Mouse (Mus musculus) heart, embryonic 16.5 days (tissue): Measurements from ENCODE around the gene Baiap2l1. TPM values are rescaled to one million over a fixed set of nuclear protein-coding genes. Genes with fewer than 3 reads are reported as not detected.
A peak's percentile ranks its signal among the peaks of the same experiment; 100 is the strongest.

Experiments
- ATAC-seq: fragments of 200-750 bp; cut with Nextera tagmentation; replicated peaks from 2 replicates; pipeline ENCODE4 v1.8.0; 2017; ENCODE audit warnings: moderate number of reproducible peaks; ENCODE audit not compliant: insufficient read depth, low FRiP score; ENCODE audit errors: extremely low read depth
- H3K27ac ChIP-seq: fragments of 300-500 bp; sonication (generic); 2 replicates; pipeline ENCODE4 v1.5.1; 2014; ENCODE audit warnings: mild to moderate bottlenecking, low read length, control low read depth, moderate library complexity
- H3K27me3 ChIP-seq: fragments of 300-500 bp; sonication (generic); 2 replicates; pipeline ENCODE4 v1.6.1; 2014; ENCODE audit warnings: low read length, mixed read lengths; ENCODE audit not compliant: control insufficient read depth, insufficient read depth
- H3K36me3 ChIP-seq: fragments of 300-500 bp; sonication (generic); 2 replicates; pipeline ENCODE4 v1.6.1; 2014; ENCODE audit not compliant: control insufficient read depth, insufficient read depth
- H3K4me1 ChIP-seq: fragments of 300-500 bp; sonication (generic); 2 replicates; pipeline ENCODE4 v1.6.1; 2014; ENCODE audit warnings: low read length, mixed read lengths; ENCODE audit not compliant: control insufficient read depth, insufficient read depth
- H3K4me2 ChIP-seq: fragments of 300-500 bp; sonication (generic); 2 replicates; pipeline ENCODE4 v1.6.1; 2014; ENCODE audit warnings: low read depth, mild to moderate bottlenecking, control low read depth, low read length
- H3K4me3 ChIP-seq: fragments of 300-500 bp; sonication (generic); 2 replicates; pipeline ENCODE4 v1.5.1; 2014; ENCODE audit warnings: mild to moderate bottlenecking, control low read depth, low read length
- H3K9ac ChIP-seq: fragments of 300-500 bp; sonication (generic); 2 replicates; pipeline ENCODE4 v1.6.1; 2014; ENCODE audit warnings: low read length, control low read depth
- H3K9me3 ChIP-seq: fragments of 300-500 bp; sonication (generic); replicated peaks from 2 replicates; pipeline ENCODE4 v1.6.1; 2016; ENCODE audit warnings: low read length; ENCODE audit not compliant: control insufficient read depth
- WGBS: fragments of 180-500 bp; shearing (Covaris S2); extraction: QIAGEN DNeasy Blood & Tissue Kit; methylation state at CpG from one replicate; pipeline ENCODE4 v1.1.7; 2014; 5-methylcytosine and 5-hydroxymethylcytosine counted together
- polyA plus RNA-seq: library from polyadenylated mRNA; unstranded; fragments of >200 nt; fragmentation: Nextera tagmentation; extraction: Ambion mirVana; gene quantifications from 2 replicates; pipeline ENCODE4 v1.2.1, GENCODE M21; 2015

Gene Baiap2l1
- polyA plus RNA-seq, 1 experiment from 2014 or later = 12.0 TPM

DNA sequence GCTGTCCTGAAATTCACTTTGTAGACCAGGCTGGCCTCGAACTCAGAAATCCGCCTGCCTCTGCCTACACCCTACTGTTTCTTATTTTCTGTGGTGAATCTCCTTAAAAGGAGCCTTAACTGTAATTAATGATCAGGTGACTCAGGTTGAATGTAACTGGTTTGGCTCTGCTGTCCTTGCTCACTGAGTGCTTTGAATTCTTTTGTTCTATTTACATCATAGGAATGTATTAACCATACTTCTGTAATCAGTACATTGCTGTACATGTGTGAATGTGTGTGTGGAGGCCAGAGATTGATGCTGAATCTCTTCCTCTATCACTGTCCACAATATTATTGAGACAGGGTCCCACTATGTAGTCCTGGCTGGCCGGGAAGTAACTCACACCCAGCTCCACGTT lies 49.0 kb downstream of the Baiap2l1 start:
- Histone ChIP-seq H3K4me1 (peaks cover 15% of the 10 kb centered on the region), H3K27ac (peak overlapping the region; percentile 62), H3K4me2 (no peak overlapping the region)

DNA sequence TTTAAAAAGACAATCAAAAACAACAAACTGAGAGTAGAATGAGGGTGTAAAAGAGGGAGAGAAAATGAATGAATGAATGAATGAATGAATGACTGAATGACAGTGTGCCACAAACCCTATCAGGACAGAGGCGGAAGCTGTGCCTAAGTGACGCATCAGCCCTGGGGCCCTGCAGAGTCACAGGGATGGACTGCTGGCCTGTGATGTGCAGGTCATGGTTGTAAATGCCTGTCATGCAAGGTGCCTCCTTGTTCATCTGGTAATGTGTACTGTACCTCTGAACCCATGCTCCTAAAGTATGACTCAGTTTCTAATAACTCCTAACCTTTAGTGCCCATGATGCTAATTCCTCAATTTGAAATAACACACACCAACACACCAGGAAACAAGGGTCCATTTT lies 54.8 kb downstream of the Baiap2l1 start:
- H3K4me3 ChIP-seq = no peak overlapping the region
- no peak overlapping the region for H3K9ac ChIP-seq
- WGBS = 90% methylated on average over 2 of the region's 2 CpGs
- H3K27me3 ChIP-seq = no peaks in the 10 kb centered on the region
- no peak overlapping the region for H3K27ac ChIP-seq
- no peaks in the 10 kb centered on the region for H3K4me1 ChIP-seq
- no peak for ATAC-seq
- H3K36me3 ChIP-seq = no peaks in the 10 kb centered on the region
- H3K9me3 ChIP-seq = no peaks in the 10 kb centered on the region
- H3K4me2 ChIP-seq = no peak overlapping the region

More for the DNA sequence above, 49.0 kb downstream of the Baiap2l1 start:
- 67% methylated on average over 4 of the region's 4 CpGs for WGBS
- peak overlapping the region; percentile 8; the same call in 1 of the 2 replicates for H3K9ac ChIP-seq
- H3K9me3 ChIP-seq = no peaks in the 10 kb centered on the region
- H3K4me3 ChIP-seq = no peak overlapping the region
- ATAC-seq = peak; percentile 76
- H3K27me3 ChIP-seq = no peaks in the 10 kb centered on the region
- H3K36me3 ChIP-seq = no peaks in the 10 kb centered on the region

DNA sequence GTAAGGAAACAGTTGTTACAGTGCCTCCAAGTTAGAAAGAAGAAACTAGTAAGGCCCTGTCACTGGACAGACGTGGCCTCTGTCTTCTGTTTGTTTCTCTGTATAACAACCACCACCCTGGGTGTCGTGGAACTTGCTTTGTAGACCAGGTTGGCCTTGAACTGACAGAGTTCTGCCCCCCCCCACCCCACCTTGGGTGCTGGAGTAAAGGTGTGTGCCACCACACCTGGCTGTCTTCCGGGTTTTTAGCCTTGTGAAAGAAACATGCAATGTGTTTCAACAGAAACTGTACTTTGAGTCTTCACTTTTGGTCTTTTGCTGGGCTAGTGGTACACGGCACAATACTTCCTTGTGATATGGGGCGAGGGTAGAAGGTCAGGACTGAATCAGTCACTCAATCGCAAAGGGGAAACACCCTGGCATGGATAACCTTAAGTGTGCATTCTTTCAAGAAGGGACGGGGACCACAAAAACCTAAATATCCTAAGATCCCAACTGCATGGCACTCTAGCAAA lies 61.8 kb downstream of the Baiap2l1 start:
- H3K4me2 ChIP-seq = no peak overlapping the region
- no peaks in the 10 kb centered on the region for H3K36me3 ChIP-seq
- H3K9me3 ChIP-seq = no peaks in the 10 kb centered on the region
- H3K4me3 ChIP-seq = no peak overlapping the region
- no peaks in the 10 kb centered on the region for H3K4me1 ChIP-seq
- no peak for ATAC-seq
- WGBS = 78% methylated on average over 7 of the region's 7 CpGs
- no peak overlapping the region for H3K27ac ChIP-seq
- H3K27me3 ChIP-seq = no peaks in the 10 kb centered on the region
- H3K9ac ChIP-seq = no peak overlapping the region

DNA sequence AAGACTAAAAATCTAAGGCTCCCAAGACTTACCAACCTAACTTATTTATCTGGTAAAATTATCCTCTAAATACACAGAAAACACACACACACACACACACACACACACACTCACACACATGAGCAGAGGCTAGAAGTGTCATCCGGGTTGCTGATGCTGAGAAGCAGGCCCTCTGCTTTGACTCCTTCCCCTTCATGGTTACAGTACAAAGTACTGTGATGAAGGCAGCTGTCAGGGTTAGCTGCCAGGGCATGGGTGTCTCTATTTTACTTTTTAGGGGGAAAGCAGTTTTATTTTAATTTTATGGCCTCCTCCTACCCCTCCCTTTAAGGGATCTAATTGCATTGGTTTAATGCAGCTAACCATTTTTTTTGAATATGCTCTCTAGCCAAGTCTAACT lies 62.6 kb downstream of the Baiap2l1 start:
- no peak overlapping the region for H3K4me2 ChIP-seq
- no peaks in the 10 kb centered on the region for H3K9me3 ChIP-seq
- no peaks in the 10 kb centered on the region for H3K27me3 ChIP-seq
- H3K9ac ChIP-seq = no peak overlapping the region
- peaks cover 5% of the 10 kb centered on the region for H3K4me1 ChIP-seq
- WGBS = 73% methylated on average over 1 of the region's 1 CpGs
- H3K27ac ChIP-seq = no peak overlapping the region
- ATAC-seq = no peak
- H3K36me3 ChIP-seq = no peaks in the 10 kb centered on the region
- H3K4me3 ChIP-seq = no peak overlapping the region

DNA sequence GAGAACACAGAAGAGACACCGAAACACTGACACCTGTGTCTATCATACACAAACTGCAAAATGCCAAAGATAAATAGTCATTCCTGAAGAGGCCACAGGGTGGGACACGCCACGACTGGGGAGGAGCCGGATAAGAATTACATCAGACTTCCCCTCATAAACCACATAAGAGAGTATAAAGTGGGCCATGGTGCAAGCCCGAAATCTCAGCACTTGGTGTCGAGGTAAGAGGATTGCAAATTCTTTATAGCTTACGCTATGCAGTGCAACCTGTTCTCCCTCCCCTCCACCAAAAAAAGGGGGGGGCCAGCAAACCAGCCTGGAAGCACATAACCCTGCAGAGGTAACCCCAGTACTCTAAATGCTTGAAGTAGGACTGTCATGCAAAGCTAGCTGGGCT lies 63.0 kb downstream of the Baiap2l1 start:
- H3K9ac ChIP-seq = no peak overlapping the region
- H3K27ac ChIP-seq = no peak overlapping the region
- no peak; the same call in 1 of the 2 replicates for ATAC-seq
- H3K4me1 ChIP-seq = peaks cover 9% of the 10 kb centered on the region
- H3K36me3 ChIP-seq = no peaks in the 10 kb centered on the region
- H3K4me2 ChIP-seq = no peak overlapping the region
- no peaks in the 10 kb centered on the region for H3K9me3 ChIP-seq
- WGBS = 48% methylated on average over 7 of the region's 7 CpGs
- H3K27me3 ChIP-seq = no peaks in the 10 kb centered on the region
- H3K4me3 ChIP-seq = no peak overlapping the region

DNA sequence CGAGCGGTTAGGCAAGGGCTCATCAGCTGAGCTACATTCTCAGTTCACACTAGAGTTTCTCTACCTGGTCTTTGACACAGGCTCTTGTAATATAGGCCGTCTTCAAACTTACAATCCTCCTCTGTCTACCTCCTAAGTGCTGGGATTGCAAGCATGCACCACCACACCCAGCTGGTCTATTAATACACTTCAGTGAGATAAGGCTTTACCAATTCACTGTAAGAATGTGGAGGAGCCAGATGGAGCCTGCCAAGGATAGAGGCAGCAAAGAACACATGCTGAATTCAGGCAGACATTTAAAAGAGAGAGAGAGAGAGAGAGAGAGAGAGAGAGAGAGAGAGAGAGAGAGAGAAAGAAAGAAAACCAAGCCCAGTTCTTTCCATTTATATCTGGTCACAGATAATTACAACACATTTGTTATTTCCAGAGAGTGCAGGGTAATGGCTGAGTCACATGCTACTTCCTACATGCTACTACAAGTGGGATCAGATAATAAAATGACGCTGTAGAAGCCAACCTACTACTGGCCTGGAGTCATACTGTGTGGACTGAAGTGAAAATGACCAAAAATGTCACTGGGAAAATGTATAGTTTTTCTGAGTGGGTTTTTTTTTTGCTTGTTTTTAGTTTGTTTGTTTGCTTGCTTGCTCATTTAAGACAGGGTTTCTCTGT lies 68.0 kb downstream of the Baiap2l1 start:
- WGBS = 42% methylated on average over 4 of the region's 4 CpGs
- Histone ChIP-seq H3K4me2 (peak overlapping the region; percentile 31), H3K9ac (no peak overlapping the region), H3K4me1 (peaks cover 26% of the 10 kb centered on the region), H3K36me3 (no peaks in the 10 kb centered on the region), H3K27me3 (no peaks in the 10 kb centered on the region), H3K27ac (peak overlapping the region; percentile 87), H3K9me3 (no peaks in the 10 kb centered on the region), H3K4me3 (no peak overlapping the region)
- peak; percentile 92 for ATAC-seq

DNA sequence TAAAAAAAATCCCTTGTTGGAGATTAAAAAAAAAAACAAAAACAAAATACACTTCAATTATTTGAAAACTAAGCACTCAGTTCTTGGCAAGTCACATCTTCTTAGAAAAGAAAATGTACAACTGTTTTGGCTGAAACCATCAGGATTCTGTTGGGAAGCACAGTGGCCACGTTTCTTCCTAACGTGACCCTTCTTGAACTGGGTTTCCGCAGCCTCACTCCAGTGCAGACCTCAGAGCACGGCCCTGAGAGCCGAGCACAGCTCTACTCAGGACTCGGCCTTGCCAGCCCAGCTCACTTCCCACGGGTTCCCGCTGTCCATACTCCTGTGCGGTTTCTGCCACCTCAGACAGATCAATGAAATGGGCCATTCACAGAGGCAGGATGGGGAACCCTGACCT lies 69.5 kb downstream of the Baiap2l1 start:
- H3K4me3 ChIP-seq = no peak overlapping the region
- no peaks in the 10 kb centered on the region for H3K27me3 ChIP-seq
- no peaks in the 10 kb centered on the region for H3K36me3 ChIP-seq
- 81% methylated on average over 9 of the region's 9 CpGs for WGBS
- H3K4me1 ChIP-seq = peaks cover 31% of the 10 kb centered on the region
- H3K27ac ChIP-seq = peak overlapping the region; percentile 38
- no peak for ATAC-seq
- no peak overlapping the region for H3K9ac ChIP-seq
- no peaks in the 10 kb centered on the region for H3K9me3 ChIP-seq
- H3K4me2 ChIP-seq = no peak overlapping the region

DNA sequence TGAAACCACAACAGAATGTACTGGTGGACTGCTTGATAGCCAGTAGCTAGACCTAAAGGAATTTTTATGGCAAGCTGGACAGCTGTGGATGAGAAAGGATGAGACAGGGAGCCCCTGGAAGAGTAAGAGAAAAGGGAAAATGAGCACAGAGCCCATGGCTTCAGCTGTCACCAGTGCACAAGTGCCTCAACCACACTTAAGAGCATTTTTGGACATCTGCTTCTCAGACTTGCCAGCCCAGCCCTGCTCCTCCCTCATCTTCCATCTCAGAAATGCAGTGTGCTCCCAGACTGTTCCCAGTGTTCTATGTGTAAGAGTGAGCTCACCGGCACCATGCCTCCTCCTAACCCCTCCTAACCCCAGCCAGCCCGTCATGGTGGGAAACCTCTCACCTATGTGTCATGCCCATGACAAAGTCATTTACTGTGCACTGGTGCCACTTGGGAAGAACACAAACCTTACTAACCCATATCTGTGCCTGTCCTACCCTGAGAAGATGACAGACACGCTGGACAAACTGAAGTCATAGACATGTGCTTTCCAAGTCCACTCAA lies 70.6 kb downstream of the Baiap2l1 start:
- Histone ChIP-seq H3K27ac (no peak overlapping the region), H3K9me3 (no peaks in the 10 kb centered on the region), H3K4me2 (no peak overlapping the region), H3K4me1 (peaks cover 31% of the 10 kb centered on the region), H3K27me3 (no peaks in the 10 kb centered on the region), H3K4me3 (no peak overlapping the region), H3K9ac (no peak overlapping the region), H3K36me3 (no peaks in the 10 kb centered on the region)
- 73% methylated on average over 3 of the region's 3 CpGs for WGBS
- no peak for ATAC-seq

DNA sequence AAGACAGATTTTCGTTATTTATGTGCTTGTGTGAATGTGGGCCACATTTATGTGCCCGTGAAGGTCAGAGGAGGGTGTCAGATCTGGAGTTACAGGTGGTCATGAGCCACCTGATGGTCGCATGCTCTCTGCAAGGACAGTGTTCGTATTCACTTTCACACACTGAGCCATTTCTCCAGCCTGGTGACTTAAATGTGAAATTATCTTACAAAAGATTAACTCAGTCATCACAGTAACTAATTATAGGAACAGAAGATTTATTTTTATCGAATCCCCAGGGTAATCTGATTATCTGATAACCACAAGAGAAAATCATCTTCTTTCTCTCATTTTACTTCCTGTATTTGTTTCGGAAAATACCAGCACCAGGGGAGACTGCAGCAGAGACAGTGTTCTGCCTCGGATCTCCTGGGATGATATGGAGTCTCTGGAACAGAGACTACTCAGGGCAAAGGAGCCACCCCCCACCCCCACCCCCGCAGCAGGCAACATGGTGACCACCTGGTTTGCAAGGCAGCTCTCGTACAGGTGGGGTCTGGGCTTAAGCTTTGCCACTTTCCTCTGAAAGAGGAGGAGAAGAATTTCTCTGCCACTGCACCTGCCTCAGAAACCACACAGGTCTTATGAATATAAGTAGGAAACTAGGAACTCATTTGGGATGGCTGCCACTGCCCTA lies 71.2 kb downstream of the Baiap2l1 start:
- ATAC-seq = no peak
- WGBS = 73% methylated on average over 9 of the region's 9 CpGs
- H3K9ac ChIP-seq = no peak overlapping the region
- H3K27me3 ChIP-seq = no peaks in the 10 kb centered on the region
- H3K36me3 ChIP-seq = no peaks in the 10 kb centered on the region
- H3K27ac ChIP-seq = no peak overlapping the region
- H3K9me3 ChIP-seq = no peaks in the 10 kb centered on the region
- H3K4me1 ChIP-seq = peaks cover 31% of the 10 kb centered on the region
- no peak overlapping the region for H3K4me3 ChIP-seq
- no peak overlapping the region for H3K4me2 ChIP-seq
